Mouse (Mus musculus): ENCODE data around the gene Dap3. TPM values are rescaled to one million over a fixed set of nuclear protein-coding genes. Genes with fewer than 3 reads are reported as not detected.
"Not testable (repeated sequence)": the region's sequence is repeated elsewhere in the genome, so short reads cannot be mapped to it uniquely, and the experiment has no call there.

Dap3 gene
- polyA plus RNA-seq, 1 experiment from 2014 or later, result 145 TPM

DNA sequence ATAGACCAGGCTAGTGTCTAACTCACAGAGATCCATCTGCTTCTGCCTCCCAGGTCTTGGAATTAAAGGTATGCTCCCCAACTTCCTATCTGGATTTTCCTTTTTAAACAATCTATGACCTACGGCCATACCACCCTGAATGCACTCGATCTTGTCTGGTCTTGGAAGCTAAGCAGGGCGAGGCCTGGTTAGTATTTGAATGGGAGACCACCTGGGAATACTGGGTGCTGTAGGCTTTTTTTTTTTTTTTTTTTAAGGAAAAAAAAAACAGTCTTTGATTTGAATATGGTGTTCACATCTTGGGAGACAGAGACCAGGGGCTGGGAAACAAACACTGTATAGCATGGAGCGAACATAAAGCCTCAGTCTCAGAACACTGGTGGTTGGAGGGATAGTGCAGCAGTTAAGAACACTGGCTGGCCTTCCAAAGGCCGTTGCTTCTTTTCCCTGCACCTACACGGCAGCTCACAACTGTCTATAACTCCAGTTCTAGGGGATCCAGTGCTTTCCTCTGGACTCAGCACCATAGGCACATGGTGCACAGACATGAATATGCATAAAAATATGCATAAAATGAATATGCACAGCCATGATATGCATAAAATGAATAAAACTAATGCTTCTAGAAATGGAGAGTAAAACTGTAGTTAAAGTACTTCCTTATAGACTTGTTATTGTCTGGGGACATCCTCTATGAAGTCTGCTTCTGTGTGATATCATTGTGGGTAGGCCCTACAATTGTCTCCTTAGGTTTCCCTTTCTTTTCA lies 44.4 kb downstream of the Dap3 start:
- Histone ChIP-seq H3K36me3 (ENCODE audit: poor library complexity, severe bottlenecking) (peaks cover 100% of the 10 kb centered on the region), H3K27me3 (no peaks in the 10 kb centered on the region), H3K9ac (no peak overlapping the region), H3K9me3 (replicated peaks) (no peaks in the 10 kb centered on the region), H3K4me3 (no peak overlapping the region), H3K4me2 (no peak overlapping the region), H3K27ac (no peak overlapping the region), H3K4me1 (no peaks in the 10 kb centered on the region)
- ATAC-seq, result no peak
- WGBS, result 89% methylated on average over 6 of the region's 6 CpGs

DNA sequence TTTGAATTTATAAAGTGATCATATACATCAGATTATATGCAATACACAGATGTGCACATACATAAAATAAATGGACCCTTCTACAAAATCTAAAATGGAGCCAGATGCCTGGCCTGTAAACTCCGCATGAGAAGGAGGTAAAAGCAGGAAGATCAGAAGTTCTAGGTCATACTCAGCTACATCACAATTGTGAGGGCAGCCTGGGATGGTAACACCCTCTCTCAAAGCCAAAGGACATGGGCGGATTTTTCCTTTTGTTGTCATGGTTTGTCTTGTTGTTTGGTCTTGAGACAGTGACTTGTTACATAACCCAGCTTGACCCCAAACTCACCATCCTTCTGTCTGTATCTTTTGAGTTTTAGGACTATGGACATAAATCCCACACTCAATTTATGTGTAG lies 45.2 kb downstream of the Dap3 start:
- no peak overlapping the region for H3K4me2 ChIP-seq
- 87% methylated on average over 2 of the region's 2 CpGs for WGBS
- no peak overlapping the region for H3K27ac ChIP-seq
- H3K4me1 ChIP-seq, result no peaks in the 10 kb centered on the region
- no peaks in the 10 kb centered on the region for H3K27me3 ChIP-seq
- no peaks in the 10 kb centered on the region for H3K9me3 ChIP-seq (replicated peaks)
- no peak overlapping the region for H3K4me3 ChIP-seq
- peaks cover 98% of the 10 kb centered on the region for H3K36me3 ChIP-seq (ENCODE audit: poor library complexity, severe bottlenecking)
- H3K9ac ChIP-seq, result no peak overlapping the region
- ATAC-seq, result no peak

DNA sequence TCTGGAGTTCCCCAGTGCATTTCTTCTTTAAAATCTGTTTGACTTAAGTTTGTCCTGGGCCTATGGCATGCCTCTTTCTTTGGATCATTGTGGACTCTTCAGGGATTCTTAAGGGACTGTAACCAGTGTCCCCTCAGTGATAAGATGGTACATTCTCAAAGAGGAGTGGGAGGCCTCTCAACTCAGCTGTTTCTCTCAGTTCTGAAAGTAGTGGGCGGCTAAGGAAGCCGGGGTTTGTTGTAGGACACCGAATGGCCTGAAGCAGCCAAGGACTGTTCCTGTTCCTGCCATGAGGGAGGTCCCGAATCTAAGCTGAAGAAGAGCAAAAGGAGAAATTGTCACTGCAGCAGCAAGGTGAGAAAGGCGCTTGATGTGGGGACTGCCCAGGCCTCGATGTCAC lies 45.8 kb downstream of the Dap3 start:
- no peak overlapping the region for H3K27ac ChIP-seq
- no peak overlapping the region for H3K9ac ChIP-seq
- H3K4me2 ChIP-seq, result no peak overlapping the region
- H3K27me3 ChIP-seq, result no peaks in the 10 kb centered on the region
- H3K4me3 ChIP-seq, result no peak overlapping the region
- no peak for ATAC-seq
- no peaks in the 10 kb centered on the region for H3K9me3 ChIP-seq (replicated peaks)
- no peaks in the 10 kb centered on the region for H3K4me1 ChIP-seq
- 86% methylated on average over 6 of the region's 6 CpGs for WGBS
- H3K36me3 ChIP-seq (ENCODE audit: poor library complexity, severe bottlenecking), result peaks cover 95% of the 10 kb centered on the region

DNA sequence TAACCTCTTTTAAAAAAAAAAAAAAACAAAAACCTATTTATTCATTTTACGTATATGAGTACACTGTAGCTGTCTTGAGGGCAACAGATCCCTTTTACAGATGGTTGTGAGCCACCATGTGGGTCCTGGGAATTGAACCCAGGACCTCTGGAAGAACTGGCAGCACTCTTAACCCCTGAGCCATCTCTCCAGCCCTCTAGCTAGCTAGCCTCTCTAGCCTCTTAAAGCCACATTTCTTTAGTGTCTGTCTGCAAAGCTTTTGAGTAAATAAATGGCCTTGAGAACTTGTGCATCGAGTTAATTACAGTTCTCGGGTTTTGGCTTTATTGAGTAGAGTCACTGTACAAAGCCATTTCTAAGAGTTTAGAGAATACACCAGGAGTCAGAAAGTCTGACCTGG lies 46.2 kb downstream of the Dap3 start:
- Histone ChIP-seq H3K4me1 (no peaks in the 10 kb centered on the region), H3K9me3 (replicated peaks) (no peaks in the 10 kb centered on the region), H3K27me3 (no peaks in the 10 kb centered on the region), H3K36me3 (ENCODE audit: poor library complexity, severe bottlenecking) (peaks cover 91% of the 10 kb centered on the region), H3K9ac (no peak overlapping the region), H3K27ac (no peak overlapping the region), H3K4me3 (no peak overlapping the region), H3K4me2 (no peak overlapping the region)
- 88% methylated on average over 3 of the region's 3 CpGs for WGBS
- no peak for ATAC-seq

DNA sequence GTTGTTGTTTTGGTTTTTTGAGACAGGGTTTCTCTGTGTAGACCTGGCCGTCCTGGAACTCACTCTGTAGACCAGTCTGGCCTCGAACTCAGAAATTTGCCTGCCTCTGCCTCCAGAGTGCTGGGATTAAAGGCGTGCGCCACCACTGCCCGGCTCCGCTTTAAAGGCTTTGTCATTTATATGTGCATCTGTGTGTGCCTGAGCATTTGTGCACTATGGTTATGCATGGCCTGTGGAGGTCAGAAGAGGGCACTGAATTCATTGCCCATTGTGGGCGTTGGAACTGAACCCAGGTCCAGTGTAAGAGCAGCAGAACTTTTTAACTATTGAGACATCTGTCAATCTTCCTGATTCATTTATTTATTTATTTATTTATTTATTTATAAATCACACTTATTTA lies 58.0 kb downstream of the Dap3 start:
- WGBS, result 95% methylated on average over 7 of the region's 7 CpGs
- H3K9me3 ChIP-seq (replicated peaks), result not testable (repeated sequence)
- H3K36me3 ChIP-seq (ENCODE audit: poor library complexity, severe bottlenecking), result peaks cover 28% of the 10 kb centered on the region

DNA sequence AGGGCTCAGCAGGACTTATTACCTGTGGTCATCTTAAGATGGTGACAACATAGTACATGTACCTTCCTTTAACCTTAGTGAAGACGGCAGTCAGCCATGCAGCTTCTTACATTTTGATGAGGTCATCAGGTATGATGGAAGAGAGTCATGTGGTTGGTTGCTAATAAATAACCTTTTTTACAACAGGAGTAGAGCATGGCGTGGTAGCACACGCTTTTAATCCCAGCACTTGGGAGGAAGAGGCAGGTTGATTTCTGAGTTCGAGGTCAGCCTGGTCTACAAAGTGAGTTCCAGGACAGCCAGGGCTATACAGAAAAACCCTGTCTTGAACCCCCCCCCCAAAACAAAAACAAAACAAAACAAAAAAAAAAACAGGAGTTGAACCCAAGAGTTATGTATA lies 68.4 kb downstream of the Dap3 start:
- not testable (repeated sequence) for H3K36me3 ChIP-seq (ENCODE audit: poor library complexity, severe bottlenecking); H3K27me3 ChIP-seq; H3K4me3 ChIP-seq; H3K4me1 ChIP-seq; ATAC-seq; H3K9ac ChIP-seq; H3K9me3 ChIP-seq (replicated peaks); H3K27ac ChIP-seq; H3K4me2 ChIP-seq
- 96% methylated on average over 4 of the region's 4 CpGs for WGBS

More for the DNA sequence above, 58.0 kb downstream of the Dap3 start:
- ATAC-seq, H3K27ac ChIP-seq, H3K4me2 ChIP-seq, H3K9ac ChIP-seq, H3K27me3 ChIP-seq, H3K4me3 ChIP-seq, H3K4me1 ChIP-seq: not testable (repeated sequence)

Other genes with a start within 250 kb of the Dap3 start
- gene Rit1, start 234.3 kb downstream of the Dap3 start, polyA plus RNA-seq (2015; fragmentation: Nextera tagmentation; extraction: Ambion mirVana), result 49.5 and 52.6 TPM in 2 replicates
- 218 and 237 TPM in 2 replicates for gene Syt11, start 176.0 kb downstream of the Dap3 start, polyA plus RNA-seq (2015; fragmentation: Nextera tagmentation; extraction: Ambion mirVana)
- 12.7 and 14.6 TPM in 2 replicates for gene Gon4l, start 116.0 kb downstream of the Dap3 start, polyA plus RNA-seq (2015; fragmentation: Nextera tagmentation; extraction: Ambion mirVana)
- gene Msto1, start 37.2 kb downstream of the Dap3 start, polyA plus RNA-seq (2015; fragmentation: Nextera tagmentation; extraction: Ambion mirVana), result 40.3 and 48.5 TPM in 2 replicates
- 21.8 and 24.4 TPM in 2 replicates for gene Ash1l, start 559 bp downstream of the Dap3 start, polyA plus RNA-seq (2015; fragmentation: Nextera tagmentation; extraction: Ambion mirVana)
- 38.4 and 40.5 TPM in 2 replicates for gene Rusc1, start 142.1 kb upstream of the Dap3 start, polyA plus RNA-seq (2015; fragmentation: Nextera tagmentation; extraction: Ambion mirVana)
- not detected in 2 replicates for gene Gm43738, start 149.9 kb upstream of the Dap3 start, polyA plus RNA-seq (2015; fragmentation: Nextera tagmentation; extraction: Ambion mirVana)
- gene Fdps, start 150.8 kb upstream of the Dap3 start, polyA plus RNA-seq (2015; fragmentation: Nextera tagmentation; extraction: Ambion mirVana), result 315 and 326 TPM in 2 replicates
- 0.09 and 0.26 TPM in 2 replicates for gene Pklr, start 185.0 kb upstream of the Dap3 start, polyA plus RNA-seq (2015; fragmentation: Nextera tagmentation; extraction: Ambion mirVana)
- gene Hcn3, start 209.0 kb upstream of the Dap3 start, polyA plus RNA-seq (2015; fragmentation: Nextera tagmentation; extraction: Ambion mirVana), result 19.0 and 19.6 TPM in 2 replicates
- 25.0 and 26.2 TPM in 2 replicates for gene Clk2, start 213.6 kb upstream of the Dap3 start, polyA plus RNA-seq (2015; fragmentation: Nextera tagmentation; extraction: Ambion mirVana)
- 102 and 109 TPM in 2 replicates for gene Scamp3, start 226.3 kb upstream of the Dap3 start, polyA plus RNA-seq (2015; fragmentation: Nextera tagmentation; extraction: Ambion mirVana)
- 15.1 and 23.0 TPM in 2 replicates for gene Fam189b, start 232.0 kb upstream of the Dap3 start, polyA plus RNA-seq (2015; fragmentation: Nextera tagmentation; extraction: Ambion mirVana)